In the genomic region with DNA sequence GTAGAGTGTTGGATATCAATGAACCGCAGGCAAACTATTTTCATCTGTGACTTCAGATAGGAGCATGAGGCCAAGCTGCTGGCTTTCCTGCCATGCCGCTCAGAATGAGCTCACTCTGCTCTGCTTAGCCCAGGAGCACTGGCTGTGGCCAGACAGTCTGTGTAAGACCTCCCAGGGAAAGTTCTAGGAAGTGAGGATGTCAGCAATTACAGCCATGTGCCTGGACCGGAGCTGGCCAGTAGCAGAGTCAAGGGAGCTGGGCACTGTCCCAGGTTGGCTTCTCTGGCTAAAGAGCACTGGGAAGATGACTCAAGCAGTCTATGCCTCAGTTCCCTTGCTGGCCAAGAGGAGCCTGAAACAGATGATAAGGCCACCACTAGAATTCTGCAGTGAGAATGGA, we compare ENCODE assay signal across 7 mouse cellular contexts.
"Had no signal": no experiment of that assay in that cellular context is flagged by ENCODE, and none has a peak within 500 bp of the region (broad histone marks: within the 10 kb centered on the region; RNA-seq: fewer than 3 reads in every experiment).

No protein-coding gene starts in this region.

- ATAC-seq: midbrain, embryonic 13.5 days had no signal

- DNase-seq: kidney, postnatal 14 days; lung, adult 18-20 months; lung, postnatal 36 days; right cerebral cortex, adult 18-20 months; right cerebral cortex, postnatal 25 days; thymus, postnatal 4 days had no signal
